Mouse (Mus musculus): ENCODE results near the gene Gngt2. TPM values are rescaled to one million over a fixed set of nuclear protein-coding genes. Genes with fewer than 3 reads are reported as not detected.
A peak's percentile ranks its signal among the peaks of the same experiment; 100 is the strongest.

Gene Gngt2
- polyA plus RNA-seq, 1 experiment from 2014 or later: 7.6 TPM

- Histone ChIP-seq H3K9me3 (ENCODE audit: control insufficient read depth, low read length) (no peaks in the 10 kb centered on the region), H3K4me2 (replicated peaks; ENCODE audit: low read depth, low read length) (no peak overlapping the region), H3K27ac (ENCODE audit: low read depth, low read length) (no peak overlapping the region), H3K36me3 (ENCODE audit: control insufficient read depth, insufficient read depth, low read length) (no peaks in the 10 kb centered on the region), H3K4me1 (replicated peaks; ENCODE audit: control insufficient read depth, insufficient read depth, low read length) (0 out of 2 replicates have a peak, but pooled peaks cover 2% of the 10 kb centered on the region), H3K9ac (ENCODE audit: low read depth, low read length) (no peak overlapping the region), H3K27me3 (ENCODE audit: control insufficient read depth, insufficient read depth, low read length) (peaks cover 6% of the 10 kb centered on the region), H3K4me3 (ENCODE audit: low read depth, low read length) (no peak overlapping the region)
- 87% methylated on average over 3 of the region's 3 CpGs for WGBS
- ATAC-seq (ENCODE audit: low FRiP score): no peak
- DNase-seq (ENCODE audit: low spot score): no peak
Observed at GRCm38 (mm10) chr11:95821511-95821910, 15.5 kb upstream of the Gngt2 start.

- Histone ChIP-seq H3K9me3 (ENCODE audit: control insufficient read depth, low read length) (no peaks in the 10 kb centered on the region), H3K4me2 (replicated peaks; ENCODE audit: low read depth, low read length) (no peak overlapping the region), H3K4me3 (ENCODE audit: low read depth, low read length) (no peak overlapping the region), H3K27me3 (ENCODE audit: control insufficient read depth, insufficient read depth, low read length) (peaks cover 8% of the 10 kb centered on the region), H3K36me3 (ENCODE audit: control insufficient read depth, insufficient read depth, low read length) (no peaks in the 10 kb centered on the region), H3K9ac (ENCODE audit: low read depth, low read length) (no peak overlapping the region), H3K27ac (ENCODE audit: low read depth, low read length) (no peak overlapping the region), H3K4me1 (replicated peaks; ENCODE audit: control insufficient read depth, insufficient read depth, low read length) (0 out of 2 replicates have a peak, but pooled peaks cover 2% of the 10 kb centered on the region)
- no peak for ATAC-seq (ENCODE audit: low FRiP score)
- no peak for DNase-seq (ENCODE audit: low spot score)
- 92% methylated on average over 4 of the region's 4 CpGs for WGBS
Observed at GRCm38 (mm10) chr11:95822437-95822836, 14.6 kb upstream of the Gngt2 start.

- DNase-seq (ENCODE audit: low spot score): peak; percentile 94
- no peak within 1 kb of the TSS for H3K27ac ChIP-seq (ENCODE audit: low read depth, low read length)
- under 1% methylated on average over 64 of the region's 78 CpGs for WGBS
- peak within 1 kb of the TSS; percentile 47 for H3K9ac ChIP-seq (ENCODE audit: low read depth, low read length)
- H3K4me3 ChIP-seq (ENCODE audit: low read depth, low read length): peak within 1 kb of the TSS; percentile 61
- H3K9me3 ChIP-seq (ENCODE audit: control insufficient read depth, low read length): no peaks in the 10 kb centered on the region
- peak within 1 kb of the TSS; percentile 93 for H3K4me2 ChIP-seq (replicated peaks; ENCODE audit: low read depth, low read length)
- 0 out of 2 replicates have a peak, but pooled peaks cover 2% of the 10 kb centered on the region for H3K4me1 ChIP-seq (replicated peaks; ENCODE audit: control insufficient read depth, insufficient read depth, low read length)
- ATAC-seq (ENCODE audit: low FRiP score): peak; percentile 98
- peaks cover 23% of the 10 kb centered on the region for H3K27me3 ChIP-seq (ENCODE audit: control insufficient read depth, insufficient read depth, low read length)
- H3K36me3 ChIP-seq (ENCODE audit: control insufficient read depth, insufficient read depth, low read length): no peaks in the 10 kb centered on the region
Observed at GRCm38 (mm10) chr11:95824071-95824876, 12.7 kb upstream of the Gngt2 start, which contains the start of gene Phospho1. TSS of gene Phospho1 (plus strand) at chr11:95824499.

- Histone ChIP-seq H3K9ac (ENCODE audit: low read depth, low read length) (peak overlapping the region; percentile 47), H3K36me3 (ENCODE audit: control insufficient read depth, insufficient read depth, low read length) (no peaks in the 10 kb centered on the region), H3K4me2 (replicated peaks; ENCODE audit: low read depth, low read length) (peak overlapping the region; percentile 93), H3K27ac (ENCODE audit: low read depth, low read length) (no peak overlapping the region), H3K9me3 (ENCODE audit: control insufficient read depth, low read length) (no peaks in the 10 kb centered on the region), H3K4me3 (ENCODE audit: low read depth, low read length) (peak overlapping the region; percentile 61), H3K4me1 (replicated peaks; ENCODE audit: control insufficient read depth, insufficient read depth, low read length) (0 out of 2 replicates have a peak, but pooled peaks cover 2% of the 10 kb centered on the region), H3K27me3 (ENCODE audit: control insufficient read depth, insufficient read depth, low read length) (peaks cover 29% of the 10 kb centered on the region)
- no peak; the same call in 1 of the 2 replicates for ATAC-seq (ENCODE audit: low FRiP score)
- WGBS: 1% methylated on average over 11 of the region's 11 CpGs
- DNase-seq (ENCODE audit: low spot score): peak; percentile 36
Observed at GRCm38 (mm10) chr11:95824877-95825243, 12.2 kb upstream of the Gngt2 start.

GRCm38 (mm10) chr11:95825625-95826024, 11.4 kb upstream of the Gngt2 start:
- ATAC-seq (ENCODE audit: low FRiP score) (no peak), DNase-seq (ENCODE audit: low spot score) (no peak)
- H3K36me3 ChIP-seq (ENCODE audit: control insufficient read depth, insufficient read depth, low read length): no peaks in the 10 kb centered on the region
- H3K4me1 ChIP-seq (replicated peaks; ENCODE audit: control insufficient read depth, insufficient read depth, low read length): 0 out of 2 replicates have a peak, but pooled peaks cover 2% of the 10 kb centered on the region
- H3K27me3 ChIP-seq (ENCODE audit: control insufficient read depth, insufficient read depth, low read length): peaks cover 37% of the 10 kb centered on the region
- 57% methylated on average over 3 of the region's 3 CpGs for WGBS
- H3K4me3 ChIP-seq (ENCODE audit: low read depth, low read length): no peak overlapping the region
- no peaks in the 10 kb centered on the region for H3K9me3 ChIP-seq (ENCODE audit: control insufficient read depth, low read length)
- no peak overlapping the region for H3K4me2 ChIP-seq (replicated peaks; ENCODE audit: low read depth, low read length)
- H3K9ac ChIP-seq (ENCODE audit: low read depth, low read length): no peak overlapping the region
- no peak overlapping the region for H3K27ac ChIP-seq (ENCODE audit: low read depth, low read length)

- Histone ChIP-seq H3K27ac (ENCODE audit: low read depth, low read length) (no peak overlapping the region), H3K4me2 (replicated peaks; ENCODE audit: low read depth, low read length) (no peak overlapping the region), H3K36me3 (ENCODE audit: control insufficient read depth, insufficient read depth, low read length) (no peaks in the 10 kb centered on the region), H3K9ac (ENCODE audit: low read depth, low read length) (no peak overlapping the region), H3K27me3 (ENCODE audit: control insufficient read depth, insufficient read depth, low read length) (peaks cover 46% of the 10 kb centered on the region), H3K4me3 (ENCODE audit: low read depth, low read length) (no peak overlapping the region), H3K9me3 (ENCODE audit: control insufficient read depth, low read length) (no peaks in the 10 kb centered on the region), H3K4me1 (replicated peaks; ENCODE audit: control insufficient read depth, insufficient read depth, low read length) (0 out of 2 replicates have a peak, but pooled peaks cover 2% of the 10 kb centered on the region)
- ATAC-seq (ENCODE audit: low FRiP score) (no peak), DNase-seq (ENCODE audit: low spot score) (no peak)
- 60% methylated on average over 6 of the region's 6 CpGs for WGBS
Observed at GRCm38 (mm10) chr11:95826317-95827167, 10.5 kb upstream of the Gngt2 start.

- DNase-seq (ENCODE audit: low spot score) (no peak), ATAC-seq (ENCODE audit: low FRiP score) (no peak)
- no peaks in the 10 kb centered on the region for H3K36me3 ChIP-seq (ENCODE audit: control insufficient read depth, insufficient read depth, low read length)
- H3K27me3 ChIP-seq (ENCODE audit: control insufficient read depth, insufficient read depth, low read length): peaks cover 52% of the 10 kb centered on the region
- no peak overlapping the region for H3K4me2 ChIP-seq (replicated peaks; ENCODE audit: low read depth, low read length)
- H3K4me3 ChIP-seq (ENCODE audit: low read depth, low read length): no peak overlapping the region
- no peak overlapping the region for H3K27ac ChIP-seq (ENCODE audit: low read depth, low read length)
- no peak overlapping the region for H3K9ac ChIP-seq (ENCODE audit: low read depth, low read length)
- WGBS: 15% methylated on average over 3 of the region's 3 CpGs
- H3K4me1 ChIP-seq (replicated peaks; ENCODE audit: control insufficient read depth, insufficient read depth, low read length): 0 out of 2 replicates have a peak, but pooled peaks cover 2% of the 10 kb centered on the region
- H3K9me3 ChIP-seq (ENCODE audit: control insufficient read depth, low read length): no peaks in the 10 kb centered on the region
Observed at GRCm38 (mm10) chr11:95827168-95827447, 9.9 kb upstream of the Gngt2 start.

GRCm38 (mm10) chr11:95827464-95828085, 9.4 kb upstream of the Gngt2 start:
- 0 out of 2 replicates have a peak, but pooled peaks cover 2% of the 10 kb centered on the region for H3K4me1 ChIP-seq (replicated peaks; ENCODE audit: control insufficient read depth, insufficient read depth, low read length)
- no peak overlapping the region for H3K4me3 ChIP-seq (ENCODE audit: low read depth, low read length)
- peak; percentile 80 for DNase-seq (ENCODE audit: low spot score)
- H3K27ac ChIP-seq (ENCODE audit: low read depth, low read length): no peak overlapping the region
- no peak overlapping the region for H3K9ac ChIP-seq (ENCODE audit: low read depth, low read length)
- H3K4me2 ChIP-seq (replicated peaks; ENCODE audit: low read depth, low read length): no peak overlapping the region
- no peak for ATAC-seq (ENCODE audit: low FRiP score)
- H3K27me3 ChIP-seq (ENCODE audit: control insufficient read depth, insufficient read depth, low read length): peaks cover 56% of the 10 kb centered on the region
- no peaks in the 10 kb centered on the region for H3K9me3 ChIP-seq (ENCODE audit: control insufficient read depth, low read length)
- 20% methylated on average over 3 of the region's 3 CpGs for WGBS
- no peaks in the 10 kb centered on the region for H3K36me3 ChIP-seq (ENCODE audit: control insufficient read depth, insufficient read depth, low read length)

Data from hindbrain, embryonic 11.5 days (tissue).